Mouse (Mus musculus) kidney, adult 2 months (tissue): ENCODE measurements around the gene Bicdl2.

ENCODE experiments used
- CTCF ChIP-seq: fragments of 200-500 bp; conservative IDR thresholded peaks from 2 replicates; pipeline ENCODE4 v1.5.1; 2011; ENCODE audit warnings: low read depth, mild to moderate bottlenecking, control low read depth, low read length, moderate library complexity, mixed read lengths; ENCODE audit not compliant: insufficient read depth, insufficient read length
- POLR2A ChIP-seq: fragments of 200-500 bp; IDR thresholded peaks from one replicate; pipeline ENCODE4 v1.6.1; 2011; ENCODE audit warnings: low read depth, low read length, control low read depth

DNA sequence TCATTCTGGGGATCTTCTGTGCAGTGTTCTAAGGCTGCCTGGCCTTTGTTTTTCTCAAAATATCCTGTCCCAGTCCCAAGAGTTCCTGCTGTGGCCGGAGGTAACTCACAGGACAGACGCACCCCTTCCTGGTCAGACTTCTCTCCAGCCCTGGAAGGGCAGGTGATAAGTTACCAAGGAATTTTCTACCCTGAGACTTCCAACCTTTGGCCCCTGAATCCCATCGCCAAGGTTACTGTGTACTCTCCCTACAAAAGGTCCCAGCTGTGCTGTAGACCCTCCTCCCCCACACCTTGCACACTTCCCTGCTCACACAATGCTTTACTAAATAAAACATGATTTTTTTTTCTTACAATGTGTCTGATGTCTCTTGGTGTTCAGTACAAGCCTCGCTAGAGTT is 21.8 kb downstream of the Bicdl2 start:
- TF ChIP-seq POLR2A (no peak), CTCF (no peak)
